Mouse (Mus musculus) testis, postnatal 14 days (tissue): ENCODE measurements around the gene Yeats4.

Source experiments
- DNase-seq: peaks from one replicate; pipeline ENCODE4 v3.0.0; 2021; ENCODE audit warnings: low spot score

Yeats4 gene

DNA sequence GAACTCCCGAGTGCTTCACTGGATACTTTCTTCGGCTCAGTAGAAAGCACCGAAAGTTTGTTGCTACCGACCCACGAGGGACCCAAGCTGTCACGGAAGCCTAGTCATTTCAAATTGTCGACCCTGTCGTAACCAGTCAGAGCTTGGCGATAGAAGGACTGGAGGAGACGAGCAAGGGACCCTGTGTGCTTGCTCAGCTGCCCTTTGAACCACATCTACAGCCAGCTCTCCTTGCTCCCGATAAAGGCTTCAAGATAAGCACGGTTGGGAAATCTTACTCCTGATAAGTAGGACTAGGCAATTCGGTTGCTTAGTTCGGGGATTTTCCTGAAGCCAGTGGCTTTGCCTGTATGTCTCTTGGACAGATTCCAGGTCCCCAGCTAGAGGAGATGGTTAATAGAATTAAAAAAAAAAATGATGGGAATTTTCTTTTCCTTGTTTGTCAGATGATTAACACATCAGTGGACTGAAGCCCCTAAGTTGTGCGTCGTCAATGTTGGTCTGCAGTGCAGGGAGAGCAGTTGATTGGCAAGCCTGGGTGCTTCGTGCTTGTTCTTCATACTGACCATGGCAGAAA is 21.2 kb downstream of the Yeats4 start:
- no peak for DNase-seq

DNA sequence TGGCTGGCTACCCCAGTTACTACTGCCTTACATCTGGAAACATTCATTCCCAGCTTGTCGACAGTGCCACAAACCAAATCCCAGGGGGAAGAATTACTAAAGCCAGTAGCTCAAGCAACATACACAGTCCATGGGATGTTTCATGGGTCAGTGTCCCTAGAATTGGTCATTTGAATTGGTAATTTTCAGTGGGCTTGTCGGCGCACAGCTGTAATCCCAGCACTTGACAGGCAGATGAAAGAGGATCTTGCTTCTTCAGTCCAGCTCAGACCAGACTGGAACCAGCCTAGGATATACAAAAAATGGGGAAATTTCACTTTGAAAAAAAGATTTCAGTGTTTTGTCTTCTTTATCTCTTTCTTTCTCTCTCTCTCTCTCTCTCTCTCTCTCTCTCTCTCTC is 24.6 kb downstream of the Yeats4 start:
- DNase-seq, result no peak

DNA sequence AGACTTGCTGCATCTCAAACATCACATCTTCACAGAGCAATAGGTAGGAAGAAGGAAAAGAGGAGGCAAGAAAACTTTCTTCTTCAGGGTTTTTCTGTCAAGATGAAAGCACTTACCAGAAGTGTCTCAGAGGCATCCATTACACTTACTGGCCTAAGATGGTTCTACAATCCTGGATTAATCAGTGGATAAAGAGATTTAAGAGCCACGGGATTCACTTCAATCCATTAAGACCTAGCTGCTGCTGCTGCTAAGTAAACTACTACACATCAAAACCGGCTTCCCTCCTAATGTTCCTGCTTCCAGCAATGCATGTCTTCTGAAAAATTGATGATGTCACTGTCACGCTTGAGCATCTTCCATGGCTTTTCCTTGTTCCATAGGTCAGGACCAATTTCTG is 27.6 kb downstream of the Yeats4 start:
- no peak for DNase-seq

DNA sequence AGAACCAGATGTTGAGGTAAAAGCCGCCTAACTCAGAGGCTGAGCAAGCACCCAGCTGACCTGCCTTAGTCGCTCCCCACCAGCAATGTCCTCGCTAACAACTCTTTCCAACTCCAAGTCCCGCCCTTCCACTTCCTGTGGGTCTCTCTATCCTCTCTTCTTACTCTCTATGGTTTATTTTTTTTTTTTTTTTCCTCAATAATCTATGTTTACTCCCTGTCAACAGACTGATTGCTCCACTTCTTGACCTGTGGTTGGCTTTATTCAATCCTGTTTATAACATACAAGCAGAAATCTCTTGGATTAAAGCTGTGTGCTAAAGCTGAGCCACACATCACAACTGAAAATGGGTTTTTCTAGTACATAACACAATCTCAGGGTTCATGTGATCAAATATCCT is 28.6 kb downstream of the Yeats4 start:
- no peak for DNase-seq

DNA sequence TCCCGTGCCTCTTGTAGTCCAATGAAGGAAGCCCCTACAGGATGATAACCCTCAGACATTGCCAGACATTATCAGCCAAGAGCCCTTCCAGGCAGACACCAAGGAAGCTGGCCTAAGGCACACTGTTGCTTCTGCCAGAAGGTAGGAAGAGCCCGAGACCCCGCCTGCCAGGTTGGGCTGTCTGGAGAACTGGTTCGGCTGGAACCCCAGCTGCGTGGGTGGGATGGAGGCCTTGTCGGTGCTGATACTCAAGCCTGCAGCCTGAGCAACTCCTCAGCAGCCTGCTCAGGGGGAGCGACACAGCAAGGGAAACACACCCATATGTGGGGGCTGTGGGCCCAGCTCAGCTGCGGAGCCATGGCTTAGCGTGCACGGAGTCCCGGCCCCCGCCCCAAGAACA is 29.3 kb downstream of the Yeats4 start:
- peak; percentile 50 for DNase-seq

DNA sequence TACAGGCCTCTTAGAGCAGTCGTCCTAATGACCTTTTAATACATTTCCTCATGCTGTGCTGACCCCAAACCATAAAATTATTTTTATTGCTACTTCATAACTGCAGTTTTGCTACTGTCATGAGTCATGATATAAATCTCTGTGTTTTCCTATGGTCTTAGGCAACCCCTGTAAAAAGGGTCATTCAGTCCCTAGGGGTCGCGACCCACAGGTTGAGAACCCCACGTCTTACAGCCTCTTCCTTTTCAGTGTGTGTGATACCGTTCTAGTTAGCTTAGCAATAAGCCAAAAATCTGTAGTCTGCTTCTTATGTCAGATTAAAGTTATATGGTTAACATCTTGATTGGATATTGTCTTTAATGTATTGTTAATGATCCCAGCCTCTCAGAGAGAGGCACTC is 30.9 kb downstream of the Yeats4 start:
- DNase-seq, result no peak

DNA sequence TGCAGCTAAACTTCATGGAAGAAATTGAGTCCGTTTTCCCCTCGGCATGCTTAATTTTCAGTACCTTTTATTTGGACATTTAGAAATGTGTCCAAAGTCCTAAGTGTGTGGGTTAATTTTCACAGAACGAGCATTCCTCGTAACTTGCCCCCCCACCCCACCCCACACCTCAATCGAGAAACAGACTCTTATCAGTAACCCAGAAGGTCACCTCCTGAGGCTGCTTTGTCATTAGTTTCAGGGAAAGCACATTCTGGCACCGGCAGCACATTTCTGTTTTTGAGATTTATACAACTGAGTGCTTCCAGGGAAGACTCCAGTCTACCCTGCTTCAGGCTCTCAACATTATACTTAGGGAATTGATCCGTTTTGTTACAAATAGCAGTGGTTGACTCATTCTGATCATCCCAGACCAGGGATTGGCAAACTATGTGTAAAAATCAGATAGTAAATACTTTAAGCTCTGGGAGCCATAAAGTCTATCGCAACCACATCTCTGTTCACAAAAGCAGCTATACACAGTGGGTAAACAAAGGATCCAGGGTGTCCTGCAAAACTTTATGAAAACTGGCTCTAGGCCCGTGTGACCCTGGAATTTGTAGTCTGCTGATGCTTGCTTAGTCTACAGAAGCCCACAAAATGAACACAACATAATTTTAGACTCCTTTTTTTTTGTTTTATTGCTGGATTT is 38.8 kb downstream of the Yeats4 start:
- no peak for DNase-seq

DNA sequence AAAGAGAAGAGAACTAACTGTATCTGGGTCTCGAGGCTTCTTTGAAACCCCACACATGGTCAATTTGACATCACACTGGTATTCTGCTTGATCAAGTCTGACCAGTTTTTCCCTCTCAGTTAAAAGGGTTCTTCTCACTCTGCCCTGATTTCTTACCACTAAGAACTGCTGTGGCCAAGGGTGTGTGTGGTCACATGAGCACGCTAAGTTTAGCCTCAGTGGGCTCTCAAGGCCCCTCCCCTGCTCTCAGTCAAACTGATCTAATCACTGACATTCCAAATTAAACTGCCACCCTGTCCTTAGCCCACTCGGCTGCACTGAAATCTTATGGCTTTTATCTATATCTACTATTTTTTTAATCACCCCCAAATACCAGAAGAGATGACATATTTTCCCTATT is 43.2 kb downstream of the Yeats4 start:
- DNase-seq, result no peak

DNA sequence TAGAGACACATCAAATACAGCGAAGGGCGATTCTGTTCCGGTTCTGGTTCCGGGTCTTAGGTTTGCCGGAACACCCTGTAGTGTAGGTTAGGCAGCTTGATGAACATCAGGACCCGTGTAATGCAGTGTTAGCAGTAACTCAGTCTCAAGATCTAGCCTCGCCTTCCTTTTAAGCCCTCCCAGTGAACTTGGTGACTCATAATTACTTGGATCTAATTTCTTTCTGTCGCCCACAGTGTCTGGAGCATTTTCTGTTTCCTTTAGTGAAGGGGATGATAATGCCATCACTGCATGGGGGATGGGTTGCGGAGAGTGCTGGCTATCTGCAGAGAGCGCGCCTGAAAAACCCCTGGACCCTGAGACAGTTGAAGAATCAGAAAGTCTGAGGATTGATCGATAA is 49.7 kb downstream of the Yeats4 start:
- no peak for DNase-seq

DNA sequence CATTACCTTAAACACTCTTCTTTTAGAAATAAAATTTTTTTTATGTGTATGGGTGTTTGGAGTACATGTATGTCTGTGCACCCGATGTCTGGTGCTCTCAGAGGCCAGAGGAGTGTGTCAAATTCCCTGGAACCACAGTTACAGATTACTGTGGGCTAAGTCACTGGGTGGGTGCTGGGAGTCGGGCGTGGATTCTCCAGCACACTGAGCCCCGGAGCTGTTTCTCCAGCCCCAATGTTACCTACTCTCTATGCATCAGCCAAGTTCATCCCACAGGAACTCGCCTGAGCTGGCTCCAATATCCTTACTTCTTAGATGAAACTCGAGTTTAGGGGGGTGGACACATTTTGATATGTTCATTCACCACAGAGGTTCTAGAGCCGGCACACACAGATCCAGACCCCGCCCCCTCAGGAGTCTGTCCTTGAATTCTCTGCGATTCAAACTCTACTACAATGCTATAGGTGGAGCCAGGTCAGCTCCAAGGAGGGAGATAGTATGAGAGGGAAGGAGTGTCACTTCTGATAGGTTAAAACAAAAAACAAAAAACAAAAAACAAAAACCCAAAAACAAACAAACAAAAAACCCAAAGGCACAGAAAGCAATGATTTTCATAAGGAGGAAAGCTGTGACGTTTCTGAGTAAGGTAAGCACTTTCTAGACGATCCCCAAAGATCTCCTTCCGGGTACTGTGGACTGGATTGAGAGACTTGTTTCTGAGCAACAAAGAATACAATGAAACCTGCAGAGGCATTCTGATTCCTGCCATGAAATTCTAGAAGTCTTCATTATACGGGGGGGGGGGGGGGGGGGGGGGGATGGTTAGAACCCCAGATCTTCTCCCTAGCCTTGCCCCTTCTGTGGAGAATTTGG is 50.5 kb downstream of the Yeats4 start:
- no peak for DNase-seq

DNA sequence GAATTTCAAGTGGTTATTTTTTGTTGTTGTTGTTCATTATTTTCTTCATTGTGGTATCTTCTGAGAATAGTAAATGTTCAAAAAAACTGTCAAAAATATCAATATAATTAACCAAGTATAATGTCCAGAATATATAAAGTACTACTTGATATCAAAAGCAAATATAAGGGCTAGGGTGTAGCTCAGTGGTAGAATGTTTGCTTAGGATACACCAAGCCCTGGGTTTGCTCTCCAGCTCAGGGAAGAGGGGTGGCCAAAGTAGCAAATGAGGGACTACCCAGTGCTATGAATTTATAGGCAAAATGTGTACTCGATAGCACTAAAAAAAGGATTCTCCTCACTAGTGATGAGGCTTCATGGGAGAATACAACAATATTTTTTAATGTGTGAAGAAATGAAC is 51.2 kb downstream of the Yeats4 start:
- no peak for DNase-seq

DNA sequence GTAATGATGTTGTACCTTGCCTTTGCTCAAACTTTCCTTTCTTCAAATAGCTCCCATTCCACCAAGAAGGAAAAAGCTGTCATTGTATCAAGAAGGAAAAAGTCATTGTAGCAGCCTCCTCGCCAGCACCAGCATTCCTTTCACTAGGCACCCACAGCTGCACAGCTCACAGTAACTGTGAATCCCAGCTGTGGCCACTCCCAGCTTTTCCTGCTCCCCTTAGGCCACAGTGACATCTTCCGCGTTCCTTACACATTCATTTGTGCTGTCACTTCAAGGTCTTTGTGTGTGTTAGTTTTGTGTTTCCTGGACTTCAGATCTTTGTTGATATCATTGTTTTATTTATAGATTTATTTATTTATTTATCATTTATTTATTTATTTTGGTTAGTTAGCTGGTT is 52.2 kb downstream of the Yeats4 start:
- peak; percentile 34 for DNase-seq

DNA sequence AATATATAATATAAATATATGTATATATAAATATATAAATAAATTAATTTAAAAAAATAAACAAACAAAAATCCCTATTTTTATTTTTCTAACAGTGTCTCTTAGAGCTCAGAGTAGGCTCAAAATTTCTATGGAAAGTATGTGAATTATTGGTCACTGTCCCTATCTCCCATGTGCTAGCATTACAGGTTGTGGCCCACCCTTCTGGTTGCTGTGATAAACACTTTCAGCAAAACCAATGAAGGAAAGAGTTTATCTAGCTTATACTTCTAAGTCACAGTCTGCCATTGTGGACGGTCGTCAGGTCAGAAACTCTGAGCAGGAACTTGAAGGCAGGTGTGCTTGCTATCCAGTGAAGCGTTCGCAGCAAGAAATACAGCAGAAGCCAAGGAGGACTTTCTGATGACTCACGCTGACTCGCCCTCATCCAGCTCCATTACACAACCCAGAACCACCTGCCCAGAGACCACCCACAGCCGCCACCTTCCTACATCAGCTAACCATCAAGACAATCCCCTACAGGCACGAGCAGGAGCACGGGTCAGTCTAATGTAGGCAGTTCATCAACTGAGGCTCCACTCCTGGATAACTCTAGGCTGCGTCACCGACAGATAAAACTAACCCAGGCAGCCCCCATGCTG is 57.4 kb downstream of the Yeats4 start:
- no peak for DNase-seq
